Mouse (Mus musculus): ENCODE measurements around the gene Nrp1.

Nrp1 gene

GRCm38 (mm10) chr8:128466681-128467430 lies 108.5 kb downstream of the Nrp1 start:
- DNase-seq (ENCODE audit: low spot score): no peak

DNA sequence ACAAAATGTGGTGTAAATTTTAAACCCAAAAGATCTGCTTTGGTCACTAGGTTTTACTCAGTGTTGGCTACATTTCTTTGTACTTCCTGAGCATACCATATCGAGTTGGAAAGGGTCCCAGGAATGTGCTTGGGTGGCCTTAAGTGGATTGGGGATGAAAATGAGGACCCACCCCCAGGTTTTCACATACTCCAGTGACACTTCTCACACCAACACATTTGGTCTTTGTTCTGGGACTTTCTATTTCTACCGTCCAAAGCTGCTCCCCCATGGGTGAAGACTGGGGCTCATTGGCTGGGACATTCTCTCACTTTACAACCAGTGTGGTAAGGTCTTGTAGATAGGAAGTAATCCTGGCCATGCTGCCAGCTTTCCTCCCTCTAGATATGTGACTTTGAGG lies 111.7 kb downstream of the Nrp1 start:
- no peak for DNase-seq (ENCODE audit: low spot score)

- DNase-seq (ENCODE audit: low spot score): no peak
Observed at GRCm38 (mm10) chr8:128471186-128471585, 112.8 kb downstream of the Nrp1 start.

DNA sequence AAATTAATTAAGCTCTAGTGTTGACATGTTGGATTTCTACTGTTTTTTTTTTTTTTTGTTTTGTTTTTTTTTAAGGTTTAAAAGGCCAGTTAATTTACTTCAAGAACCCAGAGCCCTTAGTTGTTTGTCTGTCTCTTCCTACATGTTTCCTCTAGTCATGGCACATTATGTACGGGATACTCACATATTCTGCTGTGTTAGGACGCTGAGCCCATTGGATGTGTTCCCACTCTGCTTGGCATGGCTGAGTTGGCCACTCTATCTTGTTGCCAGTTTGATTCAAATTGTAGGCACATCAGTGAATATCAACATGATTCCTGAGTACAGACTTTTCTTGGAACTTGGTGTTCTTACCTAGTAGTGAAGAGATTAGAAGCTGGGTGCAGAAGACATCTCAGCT lies 114.5 kb downstream of the Nrp1 start:
- DNase-seq (ENCODE audit: low spot score): no peak

DNA sequence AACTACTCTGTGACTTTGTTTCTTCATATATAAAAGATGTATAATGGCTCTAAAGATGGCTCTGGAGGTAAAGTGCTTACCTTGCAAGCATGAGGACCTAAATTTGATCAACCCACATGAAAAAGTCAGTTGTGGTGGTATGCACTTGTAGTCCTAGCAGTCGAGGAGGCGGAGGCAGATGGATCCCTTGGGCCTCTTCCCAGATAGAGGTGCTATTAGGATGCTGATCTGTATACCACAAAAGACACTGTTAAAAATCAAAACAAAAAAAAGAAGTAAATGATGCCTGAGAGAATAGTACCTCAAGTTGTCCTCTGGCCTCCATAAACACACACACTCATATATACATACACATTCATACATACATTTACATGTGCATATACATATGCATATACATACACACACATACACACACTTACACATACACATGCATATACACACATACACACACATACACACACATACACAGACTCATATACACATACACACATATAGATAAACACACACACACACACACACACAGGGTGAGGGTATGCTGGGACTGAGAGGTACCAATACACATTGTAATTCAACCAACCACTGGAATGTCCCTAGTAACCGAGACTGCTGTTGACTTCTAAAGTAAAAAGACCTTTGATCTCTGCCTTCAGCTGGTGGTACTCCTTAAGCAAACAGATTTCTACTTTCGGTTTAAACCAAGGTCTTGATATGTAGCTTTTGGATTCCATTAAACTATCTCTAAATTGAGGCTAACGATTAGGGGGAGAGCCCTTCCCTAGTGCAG lies 115.2 kb downstream of the Nrp1 start:
- DNase-seq (ENCODE audit: low spot score): no peak

DNA sequence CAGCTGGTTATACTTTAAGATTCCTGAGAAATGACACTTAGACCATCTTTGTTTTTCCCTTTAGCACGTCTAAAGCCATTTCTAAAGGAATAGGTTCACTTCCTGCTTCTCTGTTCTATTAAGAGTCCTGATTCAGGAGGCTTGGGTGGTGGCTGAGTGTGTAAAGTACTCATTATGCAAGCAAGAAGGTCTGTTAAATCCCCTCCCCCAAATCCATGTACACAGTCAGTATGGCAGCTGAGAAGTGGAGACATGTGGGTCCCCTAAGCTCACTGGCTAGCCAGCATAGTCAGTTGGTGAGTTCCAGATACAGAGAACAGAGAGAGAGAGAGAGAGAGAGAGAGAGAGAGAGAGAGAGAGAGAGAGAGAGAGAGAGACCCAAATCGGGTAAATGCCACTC lies 116.2 kb downstream of the Nrp1 start:
- no peak for DNase-seq (ENCODE audit: low spot score)

DNA sequence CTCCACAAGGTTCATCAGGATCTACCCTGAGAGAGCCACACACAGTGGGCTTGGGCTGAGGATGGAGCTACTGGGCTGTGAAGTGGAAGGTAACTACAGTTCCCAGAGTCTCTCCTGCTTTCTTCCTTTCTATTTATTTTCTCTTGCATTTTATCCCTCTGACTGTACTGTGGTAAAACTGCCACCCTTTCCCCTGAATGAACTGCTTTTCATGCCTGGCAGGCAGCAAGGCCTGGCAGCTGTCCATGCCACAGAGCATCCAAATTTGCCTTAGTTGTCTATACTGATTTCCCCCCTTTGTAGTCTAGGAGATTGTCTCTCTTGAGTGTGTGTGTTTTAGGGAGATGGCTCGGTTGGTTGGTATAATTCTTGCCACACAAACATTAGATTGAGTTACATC lies 117.8 kb downstream of the Nrp1 start:
- DNase-seq (ENCODE audit: low spot score): no peak

DNA sequence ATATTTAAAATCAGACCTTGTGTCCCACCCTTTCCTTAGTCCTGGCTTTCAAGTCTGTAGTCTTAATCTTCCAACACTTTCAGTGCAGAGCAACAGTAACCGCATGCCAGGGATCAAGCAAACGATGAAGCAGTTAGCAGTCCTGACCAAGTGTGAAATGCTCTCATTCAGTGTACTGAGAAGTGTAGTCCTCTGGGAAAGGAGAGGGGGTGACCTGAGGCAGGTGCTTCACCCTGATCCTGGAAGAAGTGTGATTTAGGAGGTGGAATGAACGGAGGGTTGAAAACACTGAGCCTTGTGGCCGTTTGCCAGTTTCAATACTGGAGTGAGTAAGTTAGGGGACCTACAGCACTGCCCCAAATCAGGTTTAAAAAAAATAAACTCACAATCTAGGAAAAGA lies 119.6 kb downstream of the Nrp1 start:
- no peak for DNase-seq (ENCODE audit: low spot score)

- DNase-seq (ENCODE audit: low spot score): no peak
Observed at GRCm38 (mm10) chr8:128479309-128480013, 121.1 kb downstream of the Nrp1 start.

DNA sequence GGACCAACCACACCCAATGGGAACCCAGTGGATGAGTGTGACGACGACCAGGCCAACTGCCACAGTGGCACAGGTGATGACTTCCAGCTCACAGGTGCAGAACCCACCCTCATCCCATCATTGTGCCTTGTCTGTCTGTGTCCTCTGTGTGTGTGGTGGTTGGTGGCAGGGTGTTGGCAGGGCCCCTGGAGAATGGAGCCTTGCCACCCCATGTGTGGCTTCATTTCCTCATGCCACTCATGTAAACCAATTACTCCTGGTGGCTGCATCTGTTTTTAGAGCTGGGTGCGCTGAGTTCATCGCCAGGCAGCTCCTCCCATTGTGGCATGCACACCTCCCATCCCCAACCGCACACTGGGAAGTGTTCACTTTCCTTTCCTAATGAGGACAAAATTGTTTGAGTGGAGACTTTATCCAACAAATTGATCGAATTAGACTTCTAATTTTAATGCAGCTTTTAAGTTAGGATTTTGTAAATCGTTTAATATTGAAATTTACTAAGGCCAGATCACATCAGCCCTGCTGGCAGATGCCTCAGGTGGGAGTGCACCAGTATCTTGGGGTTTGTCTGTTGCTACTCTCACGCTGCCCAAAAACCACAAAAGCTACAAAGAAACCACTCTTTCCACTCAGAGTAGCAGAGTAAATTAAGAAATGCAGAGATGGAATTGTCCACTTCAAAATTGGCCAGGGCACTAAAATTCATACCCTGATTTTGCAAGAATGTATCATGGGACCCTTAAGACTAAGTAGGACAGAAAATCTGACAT lies 122.7 kb downstream of the Nrp1 start:
- DNase-seq (ENCODE audit: low spot score): no peak

GRCm38 (mm10) chr8:128483344-128483743 lies 124.9 kb downstream of the Nrp1 start:
- DNase-seq (ENCODE audit: low spot score): no peak

DNA sequence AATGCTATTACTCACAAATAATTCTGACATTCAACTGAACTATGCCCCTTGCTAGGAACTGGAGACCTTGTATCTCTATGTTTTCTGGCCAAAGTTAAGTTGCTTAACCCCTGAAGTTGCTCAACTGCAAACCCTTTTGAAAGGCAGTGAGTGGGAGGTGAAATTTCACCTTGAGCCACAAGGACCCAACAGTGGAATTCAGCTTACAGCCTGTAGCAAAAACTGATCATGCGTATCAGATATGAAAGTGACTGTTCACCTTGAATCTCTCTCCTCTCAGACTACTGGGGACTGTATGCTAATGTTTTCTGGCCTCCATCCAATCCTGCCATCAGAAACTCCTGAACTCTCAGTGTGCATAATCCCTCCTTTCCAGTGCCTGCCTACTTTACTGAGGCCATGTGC lies 126.3 kb downstream of the Nrp1 start:
- no peak for DNase-seq (ENCODE audit: low spot score)

GRCm38 (mm10) chr8:128486043-128486442 lies 127.6 kb downstream of the Nrp1 start:
- DNase-seq (ENCODE audit: low spot score): no peak

GRCm38 (mm10) chr8:128487966-128488931 lies 129.8 kb downstream of the Nrp1 start:
- no peak for DNase-seq (ENCODE audit: low spot score)

DNA sequence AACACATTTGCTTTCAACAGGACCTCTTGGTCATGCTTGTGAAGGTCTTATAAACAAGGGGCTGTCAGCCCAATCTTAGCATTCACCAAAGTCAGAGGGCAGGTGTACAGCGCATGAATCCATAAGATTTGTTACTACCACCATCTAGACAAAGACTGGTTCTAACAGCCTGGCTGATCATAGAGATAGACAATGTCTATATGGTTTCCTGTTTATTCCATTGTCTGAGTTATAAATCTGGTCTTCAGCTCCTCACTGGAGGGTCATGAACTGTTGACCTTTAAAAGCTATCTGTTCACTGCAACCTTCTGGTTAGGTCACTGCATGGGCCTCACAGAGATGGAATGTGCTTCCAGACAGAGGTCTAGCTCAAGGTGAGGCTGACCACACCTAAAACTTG lies 130.9 kb downstream of the Nrp1 start:
- DNase-seq (ENCODE audit: low spot score): no peak

- peak; percentile 15 for DNase-seq (ENCODE audit: low spot score)
Observed at GRCm38 (mm10) chr8:128491126-128492067, 133.0 kb downstream of the Nrp1 start.

- DNase-seq (ENCODE audit: low spot score): no peak
Observed at GRCm38 (mm10) chr8:128493801-128494200, 135.4 kb downstream of the Nrp1 start.

- DNase-seq (ENCODE audit: low spot score): no peak
Observed at GRCm38 (mm10) chr8:128498836-128499235, 140.4 kb downstream of the Nrp1 start.

GRCm38 (mm10) chr8:128504136-128504829 lies 145.9 kb downstream of the Nrp1 start:
- no peak for DNase-seq (ENCODE audit: low spot score)
